Mouse (Mus musculus) neutrophil, adult 5-6 weeks (primary cell): Measurements from ENCODE around the gene Slf2. TPM values are rescaled to one million over a fixed set of nuclear protein-coding genes. Genes with fewer than 3 reads are reported as not detected.

ENCODE experiments used
- ATAC-seq: fragments of 151-379, 151-347 bp; 2 replicates; pipeline ENCODE4 v1.8.0; 2017; ENCODE audit warnings: mild to moderate bottlenecking, moderate TSS enrichment; ENCODE audit not compliant: insufficient number of reproducible peaks, poor library complexity, low FRiP score, severe bottlenecking; ENCODE audit errors: extremely low read depth
- total RNA-seq: library from RNA; stranded (forward); fragments of 200-1000 nt; gene quantifications from 2 replicates; pipeline ENCODE4 v1.2.3, GENCODE M21; 2017

The Slf2 gene
- total RNA-seq, 1 experiment from 2014 or later: 56.7 TPM

DNA sequence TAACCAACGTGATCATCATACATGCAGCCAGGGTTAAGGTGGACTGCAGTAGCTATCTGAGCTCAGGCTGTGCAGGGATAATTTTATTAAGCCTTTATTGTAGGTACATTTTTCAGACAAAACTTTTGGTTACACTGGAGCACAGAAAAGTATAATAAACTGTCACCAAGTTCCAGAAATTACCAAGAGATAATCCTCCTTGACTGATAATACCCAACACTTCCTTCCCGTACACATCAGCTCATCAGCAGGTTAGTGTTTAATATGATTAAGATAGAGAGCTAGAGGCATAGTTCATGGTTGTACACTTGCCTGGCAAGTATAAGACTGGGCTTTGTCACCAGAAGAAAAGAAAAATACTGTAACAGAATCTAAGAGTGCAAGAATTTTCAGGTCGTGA lies 37.4 kb downstream of the Slf2 start:
- no peak for ATAC-seq

DNA sequence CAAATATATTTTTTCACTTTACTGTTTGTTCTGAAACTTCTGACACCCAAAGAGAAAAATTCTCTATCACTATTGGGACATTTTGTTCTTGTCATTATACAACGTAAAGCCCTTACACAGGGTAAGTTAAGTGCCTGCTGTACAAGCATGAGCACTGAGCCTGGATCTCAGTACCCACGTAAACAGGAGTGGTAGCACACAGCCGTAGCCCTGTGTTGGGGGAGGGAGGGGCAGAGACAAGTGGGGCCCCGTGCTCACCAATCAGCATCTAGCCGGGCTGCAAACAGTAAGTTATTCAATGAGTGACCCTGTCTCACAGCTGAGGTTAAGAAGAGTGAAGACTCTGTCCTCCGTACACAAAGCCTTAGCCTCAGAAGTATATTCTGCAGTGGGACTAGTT lies 45.7 kb downstream of the Slf2 start:
- ATAC-seq: no peak

DNA sequence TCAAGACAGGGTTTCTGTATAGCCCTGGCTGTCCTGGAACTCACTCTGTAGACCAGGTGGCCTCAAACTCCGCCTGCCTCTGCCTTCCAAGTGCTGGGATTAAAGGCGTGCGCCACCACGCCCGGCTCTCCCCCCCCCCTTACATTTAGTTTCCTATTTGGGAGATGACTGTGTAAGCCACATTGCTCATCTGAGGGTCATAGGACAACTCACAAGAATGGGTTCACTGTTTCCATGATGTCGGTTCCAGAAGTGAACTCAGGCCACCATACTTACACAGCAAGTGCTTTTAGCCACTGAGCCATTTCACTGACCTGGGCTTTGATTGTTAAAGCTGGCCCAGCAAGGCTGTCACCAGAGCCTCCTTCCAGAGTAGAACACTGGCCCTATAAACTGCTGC lies 46.2 kb downstream of the Slf2 start:
- no peak for ATAC-seq

DNA sequence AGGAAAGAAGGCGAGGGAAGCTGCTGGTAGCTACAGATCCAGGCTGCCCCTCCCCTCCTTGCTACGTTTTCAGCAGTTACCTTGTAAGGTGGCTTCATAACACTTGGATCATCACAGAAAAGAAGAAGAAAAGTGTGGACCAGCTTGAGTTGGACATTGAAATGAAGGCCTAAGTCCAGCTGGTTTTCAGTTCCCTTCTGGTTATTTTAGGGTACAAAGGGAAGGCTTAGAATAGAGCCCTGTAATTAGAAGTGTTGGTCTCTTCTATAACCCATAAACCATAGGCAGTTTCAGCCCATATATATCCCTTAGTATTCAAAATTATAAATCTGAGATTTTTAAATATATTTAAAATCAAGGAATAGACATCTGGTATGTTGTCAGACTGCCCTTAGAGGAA lies 49.8 kb downstream of the Slf2 start:
- no peak for ATAC-seq

DNA sequence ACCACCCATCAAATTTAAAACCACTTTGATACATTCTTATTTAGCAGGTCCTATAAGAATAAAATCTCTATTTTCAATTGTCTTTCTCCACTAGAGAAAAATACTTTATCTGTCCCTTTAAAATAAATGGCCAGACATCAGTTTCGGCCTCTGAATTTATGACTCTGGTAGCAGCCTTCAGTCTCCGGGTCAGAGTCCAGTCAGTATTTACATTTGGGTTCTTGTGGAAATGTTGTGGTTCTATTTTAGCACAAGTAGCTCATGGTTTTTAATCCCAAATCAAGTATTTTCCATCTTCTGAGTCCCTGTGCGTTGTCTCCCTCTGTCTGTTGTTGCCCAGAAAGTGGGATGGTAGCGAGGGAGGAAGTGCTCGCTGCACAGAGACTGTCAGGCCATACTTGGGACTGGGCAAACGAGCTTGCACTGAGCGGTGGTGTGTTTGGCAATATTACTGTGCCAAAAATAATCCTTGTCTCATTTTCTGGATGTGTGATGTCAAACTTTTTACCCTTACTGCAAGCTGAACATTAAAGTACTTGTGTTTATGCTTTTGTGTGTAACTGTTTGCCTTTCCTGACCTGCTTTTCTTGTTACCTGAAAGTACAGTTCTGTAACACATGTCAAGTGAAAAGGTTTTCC lies 51.6 kb downstream of the Slf2 start:
- no peak for ATAC-seq

DNA sequence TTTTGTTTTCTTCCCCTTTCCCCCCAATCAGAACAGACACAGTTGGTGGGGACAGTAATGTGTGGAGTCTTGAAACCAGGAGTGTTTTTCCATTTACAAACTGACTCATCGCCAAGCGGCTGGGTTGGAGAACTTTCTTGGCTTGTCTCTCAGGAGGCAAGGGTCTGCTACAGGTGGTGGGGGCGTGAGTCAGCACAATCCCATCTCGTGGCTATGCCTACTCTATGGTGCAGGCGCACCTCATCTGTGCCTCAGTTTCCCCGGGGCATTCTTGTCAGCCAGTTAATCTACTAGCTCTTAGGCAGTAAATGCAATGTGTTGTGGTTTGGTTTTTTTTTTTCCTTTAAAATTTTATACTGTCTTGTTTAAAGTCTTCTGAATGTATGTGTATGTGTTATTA lies 52.4 kb downstream of the Slf2 start:
- no peak for ATAC-seq

DNA sequence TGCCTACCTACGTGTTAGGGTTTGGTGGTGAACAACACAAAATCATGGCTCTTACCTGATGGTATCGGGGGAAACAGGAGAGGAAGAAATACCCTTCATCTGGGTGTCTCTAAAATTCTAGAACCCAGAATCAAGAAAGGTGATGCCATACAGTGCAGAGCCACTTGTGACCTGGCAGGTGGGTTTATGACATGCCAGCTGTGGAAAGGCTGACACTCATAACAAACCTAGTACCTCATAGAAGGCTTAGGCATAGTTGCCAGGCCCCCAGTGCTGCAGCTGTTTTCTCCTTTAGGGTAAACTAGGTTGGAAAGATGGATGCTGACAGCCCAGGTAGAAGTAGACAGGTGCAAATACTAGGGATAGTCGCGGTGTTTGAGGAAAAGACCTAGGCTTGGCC lies 53.5 kb downstream of the Slf2 start:
- no peak for ATAC-seq

DNA sequence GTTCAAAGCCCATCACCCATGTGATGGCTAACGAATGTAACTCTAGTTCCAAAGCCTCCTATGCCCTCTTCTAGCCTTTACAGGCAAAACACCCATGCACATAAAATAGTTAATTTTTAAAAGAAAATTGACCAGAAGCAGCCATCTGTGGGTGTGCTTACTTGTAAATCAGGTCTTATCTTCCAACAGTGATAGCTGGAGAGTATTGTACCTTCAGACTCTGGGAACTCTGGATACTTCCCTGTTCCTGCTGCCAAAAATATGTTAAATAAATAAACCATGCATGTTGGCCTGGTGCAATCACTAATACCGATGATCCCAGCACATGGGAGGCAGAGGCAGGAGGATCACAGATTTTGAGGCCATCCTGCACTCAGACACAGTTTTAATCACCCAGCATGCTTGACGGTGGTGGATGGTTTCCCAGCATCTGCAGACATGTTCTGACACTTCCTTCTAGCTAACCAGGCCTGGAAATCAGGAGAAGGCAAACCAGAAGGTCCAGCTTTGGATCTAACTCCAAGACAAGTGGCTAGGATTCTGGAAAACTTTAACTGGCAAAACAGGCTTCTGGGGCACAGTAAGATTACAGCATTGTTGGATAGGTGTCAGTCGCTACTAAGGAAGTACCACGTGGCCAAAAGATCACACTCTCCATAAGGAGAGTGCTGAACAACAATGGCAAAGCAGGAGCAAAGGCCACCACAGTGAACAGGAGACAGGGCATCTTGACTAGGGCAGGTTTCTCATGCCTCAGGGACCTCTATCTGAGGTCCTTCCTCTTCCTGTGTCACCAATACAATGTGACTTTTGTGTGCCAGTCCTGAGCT lies 54.4 kb downstream of the Slf2 start:
- no peak for ATAC-seq

DNA sequence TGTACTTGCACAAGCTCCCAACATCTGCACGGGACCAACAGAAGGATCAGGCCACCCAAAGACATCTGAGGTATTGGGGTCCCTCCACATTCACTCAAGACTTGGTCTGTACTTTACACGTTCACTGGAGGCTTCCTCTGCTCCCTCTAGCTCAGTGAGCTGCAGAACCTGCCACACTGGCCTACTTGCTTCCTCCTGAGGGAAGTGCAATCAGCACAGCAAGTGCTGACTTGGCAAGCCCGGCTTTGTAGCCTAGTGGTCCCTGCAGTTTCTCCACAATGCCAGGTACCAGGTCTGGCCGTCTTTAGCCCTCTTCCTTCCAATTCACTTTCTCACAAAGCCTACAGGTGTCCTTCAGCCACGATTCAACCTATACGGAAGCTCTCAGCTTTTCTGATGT lies 56.1 kb downstream of the Slf2 start:
- ATAC-seq: no peak

DNA sequence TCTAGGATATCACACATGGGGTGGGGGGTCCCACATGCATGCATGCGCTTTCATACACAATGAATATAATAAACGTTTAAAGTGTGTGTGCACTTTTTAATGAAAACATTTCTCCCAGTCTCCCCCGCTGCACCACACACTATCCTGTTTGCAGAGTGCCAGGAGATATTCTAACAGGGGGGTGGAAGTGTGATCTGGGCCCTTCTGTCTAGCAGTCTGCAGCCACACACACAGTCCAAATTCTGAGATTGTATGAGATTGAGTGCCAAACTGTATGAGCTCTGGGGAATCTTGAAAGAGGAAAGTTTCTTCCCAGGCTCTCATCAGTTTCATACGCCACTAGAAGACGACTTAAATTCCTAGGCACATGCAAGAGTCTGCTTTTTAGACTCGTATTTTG lies 56.9 kb downstream of the Slf2 start:
- ATAC-seq: no peak

DNA sequence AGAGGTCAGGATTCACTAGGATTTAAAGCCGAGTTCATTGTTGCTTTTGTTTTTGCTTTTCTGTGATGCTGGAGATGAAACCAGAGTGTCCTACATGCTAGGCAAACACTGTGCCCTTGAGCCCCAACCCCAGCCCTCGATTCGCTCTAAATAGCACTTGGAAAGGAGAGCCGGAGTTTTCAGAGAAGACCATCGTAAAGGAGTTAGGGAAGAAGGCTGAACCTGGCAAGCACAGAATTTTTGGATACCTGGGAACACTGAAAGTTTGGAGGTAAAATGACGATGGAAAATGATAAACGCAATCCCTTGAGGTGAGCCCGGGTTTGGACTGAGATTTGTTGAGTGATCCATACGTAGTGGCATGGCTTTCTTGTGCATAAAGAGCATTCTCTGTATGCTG lies 57.4 kb downstream of the Slf2 start:
- no peak for ATAC-seq

DNA sequence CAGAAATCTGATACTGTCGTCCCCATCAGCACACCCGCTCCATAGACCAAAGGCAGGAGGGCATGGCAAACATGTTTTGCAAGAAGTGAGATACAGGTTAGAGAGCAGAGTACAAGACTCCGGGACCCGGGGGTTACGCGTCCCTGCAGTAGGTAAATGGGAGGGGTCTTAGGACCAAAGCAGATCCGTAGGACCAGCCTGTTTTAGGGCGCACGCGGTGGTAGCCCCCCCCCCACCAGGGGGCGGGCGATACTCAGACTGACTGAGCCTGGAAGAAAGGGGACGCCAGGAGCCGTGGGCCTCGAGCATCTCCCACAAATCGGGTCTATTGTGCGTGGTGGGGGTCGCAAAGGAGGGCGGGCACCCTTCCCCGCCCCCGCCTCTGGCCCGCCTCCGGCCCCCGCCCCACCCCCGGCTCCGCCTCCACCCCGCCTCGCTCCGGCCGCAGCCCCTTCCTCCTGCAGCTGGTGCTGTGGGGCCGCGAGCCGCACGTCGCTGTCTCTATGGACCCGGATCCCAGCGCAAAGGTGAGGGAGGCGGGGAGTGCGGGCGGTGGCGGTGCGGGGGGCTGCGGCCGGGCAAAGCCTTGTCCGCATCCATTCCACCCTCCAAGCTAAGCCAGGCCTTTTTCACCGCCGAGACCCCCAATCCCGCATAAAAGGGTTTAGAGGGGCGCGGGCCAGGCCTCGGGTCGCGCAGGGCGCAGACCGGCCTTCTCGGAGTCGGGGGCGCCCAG lies 58.0 kb downstream of the Slf2 start, which contains the start of gene Sema4g:
TSS of gene Sema4g (plus strand) at position 271 of the 736 bp plus-strand sequence.
- no peak for ATAC-seq

DNA sequence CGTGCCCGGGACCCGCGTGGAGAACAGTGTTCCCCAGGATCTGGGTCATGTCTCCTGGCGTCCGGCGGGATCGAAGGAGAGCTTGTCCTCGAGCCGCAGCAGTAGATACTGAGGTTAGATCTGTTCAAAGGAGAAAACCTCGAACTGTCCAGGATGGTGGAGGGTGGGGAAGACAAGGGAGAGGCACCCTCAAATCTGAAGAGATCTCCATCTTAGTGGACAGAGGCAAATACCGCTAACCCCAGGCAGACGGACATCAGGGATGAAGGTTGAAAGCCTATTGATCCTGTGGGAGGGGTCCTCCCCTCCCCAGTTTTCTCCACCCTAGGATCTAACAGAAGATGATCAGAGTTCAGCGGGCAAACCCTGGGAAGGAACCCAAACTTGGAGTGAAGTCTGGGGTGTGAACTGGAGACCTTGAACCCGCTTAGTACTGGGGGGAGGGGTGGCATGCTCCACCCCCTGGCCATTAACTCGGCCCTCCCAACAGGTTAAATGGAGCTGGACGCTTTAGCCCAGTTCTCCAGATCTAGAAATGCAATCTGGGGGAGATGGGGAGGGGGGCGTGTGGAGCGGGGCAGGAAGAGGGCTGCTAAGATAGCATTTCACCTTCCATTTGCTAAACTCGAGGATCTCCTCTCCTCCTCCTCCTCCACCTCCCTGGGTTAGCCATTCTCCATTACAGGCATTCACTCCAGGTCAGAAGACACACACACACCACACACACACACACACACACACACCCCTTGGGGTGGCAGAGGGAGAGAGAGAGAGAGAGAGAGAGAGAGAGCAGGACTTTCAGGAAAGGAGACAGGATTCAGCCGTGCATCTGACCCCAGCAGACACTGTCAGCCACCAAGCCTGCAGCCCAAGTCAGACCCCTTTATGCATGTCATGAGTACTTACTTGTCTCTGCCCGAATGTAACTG lies 58.9 kb downstream of the Slf2 start:
- no peak for ATAC-seq

DNA sequence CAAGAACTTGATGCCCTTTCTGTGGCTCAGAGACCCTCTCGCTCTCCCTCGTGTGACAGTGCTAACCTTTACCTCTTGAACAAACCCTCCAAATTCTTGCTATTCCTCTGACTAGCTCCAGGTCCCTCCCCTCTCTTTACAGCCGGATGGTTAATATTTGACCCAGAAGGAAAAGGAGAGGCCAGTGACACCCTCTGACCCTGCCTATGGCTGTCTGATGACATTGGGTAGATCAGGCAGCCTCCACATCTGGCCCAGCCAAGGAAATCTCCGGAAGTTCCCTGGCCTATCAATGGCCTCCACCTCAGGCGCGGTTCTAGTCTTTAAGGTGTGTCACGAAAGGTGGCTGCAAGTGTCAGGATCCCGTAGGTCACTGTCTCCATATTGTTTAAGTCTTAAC lies 60.1 kb downstream of the Slf2 start:
- ATAC-seq: no peak

DNA sequence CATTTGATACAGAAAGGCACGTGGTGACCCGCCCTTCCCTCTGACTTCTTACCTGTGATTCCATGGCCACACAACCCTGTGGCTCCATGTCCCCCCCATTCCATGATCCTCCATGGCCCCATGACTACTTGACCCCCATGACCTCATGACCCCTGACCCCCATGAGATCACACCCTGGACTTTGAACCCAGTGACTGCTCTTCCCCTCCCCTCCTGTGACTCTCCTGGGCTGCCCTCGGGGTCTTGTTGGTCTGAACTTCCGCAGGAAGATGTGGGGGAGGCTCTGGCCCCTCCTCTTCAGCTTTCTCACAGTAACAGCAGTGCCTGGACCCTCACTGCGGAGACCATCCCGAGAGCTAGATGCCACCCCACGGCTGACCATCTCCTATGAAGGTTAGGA lies 61.3 kb downstream of the Slf2 start:
- ATAC-seq: no peak

DNA sequence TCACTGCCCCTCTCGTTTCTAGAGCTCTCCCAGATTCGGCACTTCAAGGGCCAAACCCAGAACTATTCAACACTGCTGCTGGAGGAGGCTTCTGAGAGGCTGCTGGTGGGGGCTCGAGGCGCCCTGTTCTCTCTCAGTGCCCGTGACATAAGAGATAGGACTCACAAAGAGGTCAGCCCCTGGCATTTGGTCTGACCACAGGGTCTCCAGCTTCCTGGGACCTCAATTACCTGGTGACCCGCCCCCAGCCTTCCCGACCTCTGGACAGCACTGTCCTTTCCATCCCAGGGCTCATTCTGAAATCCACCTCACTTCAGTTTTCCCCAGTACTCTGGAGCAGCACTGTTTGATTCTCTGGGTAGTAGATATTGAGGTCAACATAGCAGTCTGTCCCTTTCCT lies 61.8 kb downstream of the Slf2 start:
- no peak for ATAC-seq

DNA sequence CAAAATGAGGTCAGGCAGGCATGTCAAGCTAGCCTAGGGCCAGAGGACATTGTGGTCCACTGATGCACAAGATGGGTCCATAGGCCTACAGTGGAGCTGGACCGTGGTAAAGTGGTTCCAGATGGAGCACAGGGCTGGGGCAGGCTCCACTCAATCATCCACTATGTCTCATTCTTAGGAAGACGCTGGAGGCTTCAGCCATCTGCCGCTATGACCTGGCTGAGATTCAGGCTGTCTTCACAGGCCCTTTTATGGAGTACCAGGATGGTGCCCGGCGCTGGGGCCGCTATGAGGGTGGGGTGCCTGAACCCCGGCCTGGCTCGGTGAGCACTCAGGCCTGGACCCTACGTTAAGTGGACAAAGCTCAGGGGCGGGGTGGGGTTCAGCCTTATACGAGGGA lies 66.8 kb downstream of the Slf2 start:
- ATAC-seq: no peak

DNA sequence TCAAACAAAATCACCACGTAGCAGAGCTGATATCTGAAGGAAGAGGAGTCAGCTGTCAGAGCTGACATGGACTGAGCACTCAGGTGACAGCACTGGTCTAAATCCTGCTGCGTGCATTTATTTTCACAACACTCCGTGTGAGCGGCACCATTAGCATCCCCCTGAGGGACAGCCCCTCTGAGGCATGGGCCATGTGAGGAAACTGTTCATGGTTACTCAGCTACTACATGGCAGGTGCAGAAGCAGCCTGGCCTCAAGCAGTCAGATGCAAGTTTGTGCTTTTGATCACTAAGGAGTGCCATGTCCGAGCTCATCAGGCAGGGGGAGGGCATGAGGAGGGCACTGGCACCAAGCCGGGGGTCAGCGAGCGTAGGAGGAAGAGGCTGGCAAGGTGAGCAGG lies 68.7 kb downstream of the Slf2 start:
- ATAC-seq: no peak

DNA sequence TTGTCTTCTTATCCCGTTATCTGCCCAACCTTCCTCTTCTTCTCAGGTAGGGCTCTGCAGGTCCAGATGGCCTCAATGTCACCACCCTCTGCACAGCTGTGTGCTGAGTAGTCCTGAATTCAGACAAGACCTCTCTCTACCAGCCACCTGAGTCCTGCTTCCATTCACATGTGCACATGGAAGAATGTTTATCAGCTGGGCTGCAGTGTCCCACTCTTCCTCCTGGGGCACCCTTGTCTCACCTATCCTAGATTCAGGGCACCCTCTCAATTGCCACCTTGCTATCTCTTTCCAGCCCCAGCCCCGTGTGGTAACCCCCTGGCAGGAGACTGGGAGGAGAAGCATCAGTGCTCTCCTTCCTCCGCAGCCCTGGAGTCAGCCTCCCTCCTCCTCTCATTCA lies 71.3 kb downstream of the Slf2 start:
- no peak for ATAC-seq
